Mouse (Mus musculus): ENCODE results near the gene Acap1. TPM values are rescaled to one million over a fixed set of nuclear protein-coding genes. Genes with fewer than 3 reads are reported as not detected.
A peak's percentile ranks its signal among the peaks of the same experiment; 100 is the strongest.

The Acap1 gene
- polyA plus RNA-seq, 1 experiment from 2014 or later, result 0.13 TPM

DNA sequence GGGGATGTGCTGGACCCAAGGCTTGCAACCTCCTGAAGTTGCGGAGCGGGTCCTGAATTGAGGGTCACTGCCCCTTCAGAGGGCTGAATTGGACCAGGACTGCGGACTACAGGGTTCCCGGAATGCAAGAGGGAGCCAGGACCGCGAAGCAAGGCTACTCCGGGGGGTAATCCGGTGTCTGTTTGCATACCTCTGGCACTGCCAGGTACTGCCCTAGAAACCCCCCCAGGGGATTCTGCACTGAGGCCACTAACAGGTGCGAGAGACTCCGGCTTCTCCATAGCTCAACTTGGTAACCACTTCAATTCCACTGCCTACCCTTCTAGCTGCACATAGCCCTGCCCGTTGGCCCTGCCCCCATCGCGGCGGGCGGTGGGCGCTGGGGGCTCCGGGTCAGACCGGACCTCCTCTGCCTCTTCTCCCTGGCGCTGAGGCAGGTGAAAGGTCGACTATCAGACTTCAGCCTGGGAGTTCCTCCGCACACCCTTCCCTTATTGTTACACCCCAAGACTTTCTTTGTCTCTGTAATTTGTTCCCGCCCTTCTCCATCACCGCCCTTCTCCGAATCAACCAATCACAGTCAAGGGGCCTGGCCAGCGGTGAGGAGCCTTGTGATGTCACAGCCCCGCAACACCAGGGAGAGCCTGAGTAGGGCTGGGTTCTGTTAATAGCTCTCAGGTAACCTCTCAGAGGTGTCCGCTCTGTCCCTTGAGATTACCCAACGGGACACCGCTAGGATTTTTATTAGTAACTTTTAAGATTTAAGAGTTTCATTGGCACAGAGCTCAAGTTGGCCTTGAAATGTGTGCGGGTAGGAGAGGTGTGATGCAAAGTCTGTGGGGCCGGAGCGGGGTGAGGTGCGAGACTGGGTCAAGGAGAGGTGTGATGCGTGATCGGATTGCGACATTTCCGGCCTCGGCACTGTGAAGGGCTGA is 5.4 kb upstream of the Acap1 start, which contains the start of the genes 2810408A11Rik and Neurl4:
2810408A11Rik (minus strand) TSS at position 517 of the 935 bp plus-strand sequence.
Neurl4 (plus strand) TSS at position 602 of the 935 bp plus-strand sequence.
- Histone ChIP-seq H3K27me3 (replicated peaks; ENCODE audit: control insufficient read depth, insufficient read depth, low read length) (no peaks in the 10 kb centered on the region), H3K27ac (ENCODE audit: low read depth, low read length) (peak within 1 kb of the TSS; percentile 97), H3K4me1 (ENCODE audit: control insufficient read depth, insufficient read depth, low read depth, low read length) (peaks cover 17% of the 10 kb centered on the region), H3K36me3 (ENCODE audit: control insufficient read depth, insufficient read depth, low read length) (peaks cover 10% of the 10 kb centered on the region), H3K9ac (ENCODE audit: low read depth, low read length) (peak within 1 kb of the TSS; percentile 94), H3K4me3 (ENCODE audit: low read length) (peak within 1 kb of the TSS; percentile 92), H3K9me3 (ENCODE audit: control insufficient read depth, low read length) (no peaks in the 10 kb centered on the region), H3K4me2 (ENCODE audit: low read length) (peak within 1 kb of the TSS; percentile 88)
- peak; percentile 95 for ATAC-seq
- 0% methylated on average over 38 of the region's 38 CpGs for WGBS

DNA sequence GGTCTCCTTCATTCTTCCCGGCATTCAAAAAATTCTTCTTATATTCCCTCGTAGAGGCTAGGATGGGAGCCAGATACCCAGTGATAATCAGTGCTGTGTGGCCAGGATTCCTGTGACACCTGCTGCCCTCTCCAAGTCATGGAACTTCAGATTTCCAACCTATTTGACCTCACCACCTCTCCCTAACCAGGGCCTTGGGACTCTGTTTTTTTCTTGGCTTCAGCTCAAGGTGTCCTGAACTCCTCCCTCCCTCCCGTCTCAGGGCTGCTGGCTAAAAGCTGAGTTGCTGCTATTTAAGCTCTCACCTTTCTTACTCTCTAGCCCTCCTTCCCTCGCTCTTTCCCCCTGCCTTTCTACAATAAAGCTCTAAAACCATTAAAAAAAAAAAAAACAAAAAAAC is 4.5 kb upstream of the Acap1 start:
- WGBS, result 25% methylated on average over 4 of the region's 4 CpGs
- no peak overlapping the region for H3K27ac ChIP-seq (ENCODE audit: low read depth, low read length)
- peak overlapping the region; percentile 88 for H3K4me2 ChIP-seq (ENCODE audit: low read length)
- peaks cover 17% of the 10 kb centered on the region for H3K4me1 ChIP-seq (ENCODE audit: control insufficient read depth, insufficient read depth, low read depth, low read length)
- H3K9me3 ChIP-seq (ENCODE audit: control insufficient read depth, low read length), result no peaks in the 10 kb centered on the region
- peak overlapping the region; percentile 94 for H3K9ac ChIP-seq (ENCODE audit: low read depth, low read length)
- peak overlapping the region; percentile 92 for H3K4me3 ChIP-seq (ENCODE audit: low read length)
- no peak for ATAC-seq
- H3K36me3 ChIP-seq (ENCODE audit: control insufficient read depth, insufficient read depth, low read length), result peaks cover 9% of the 10 kb centered on the region
- H3K27me3 ChIP-seq (replicated peaks; ENCODE audit: control insufficient read depth, insufficient read depth, low read length), result no peaks in the 10 kb centered on the region

DNA sequence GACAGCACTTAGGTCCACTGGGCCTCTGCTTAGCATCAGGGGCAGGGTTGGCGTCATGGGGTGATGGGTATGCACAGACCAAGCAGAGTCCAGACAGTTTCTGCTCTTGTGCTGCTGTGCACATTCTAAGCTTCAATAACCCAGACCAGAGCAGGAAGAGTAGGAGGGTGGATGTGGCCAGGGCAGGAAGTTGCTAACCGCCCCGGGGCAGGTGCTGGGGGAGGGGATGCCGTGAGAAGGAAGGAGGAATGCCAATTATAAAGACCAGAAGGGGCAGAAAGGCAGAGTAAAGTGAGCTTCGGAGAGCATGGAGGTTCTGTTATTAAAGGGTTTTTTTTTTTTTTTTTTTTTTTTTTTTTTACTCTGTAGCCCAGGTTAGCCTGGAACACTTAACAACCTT is 668 bp downstream of the Acap1 start:
- H3K4me3 ChIP-seq (ENCODE audit: low read length), result no peak overlapping the region
- H3K4me1 ChIP-seq (ENCODE audit: control insufficient read depth, insufficient read depth, low read depth, low read length), result peaks cover 5% of the 10 kb centered on the region
- H3K36me3 ChIP-seq (ENCODE audit: control insufficient read depth, insufficient read depth, low read length), result no peaks in the 10 kb centered on the region
- H3K9ac ChIP-seq (ENCODE audit: low read depth, low read length), result no peak overlapping the region
- no peak for ATAC-seq
- no peak overlapping the region for H3K4me2 ChIP-seq (ENCODE audit: low read length)
- H3K9me3 ChIP-seq (ENCODE audit: control insufficient read depth, low read length), result no peaks in the 10 kb centered on the region
- WGBS, result 87% methylated on average over 5 of the region's 5 CpGs
- no peaks in the 10 kb centered on the region for H3K27me3 ChIP-seq (replicated peaks; ENCODE audit: control insufficient read depth, insufficient read depth, low read length)
- no peak overlapping the region for H3K27ac ChIP-seq (ENCODE audit: low read depth, low read length)

DNA sequence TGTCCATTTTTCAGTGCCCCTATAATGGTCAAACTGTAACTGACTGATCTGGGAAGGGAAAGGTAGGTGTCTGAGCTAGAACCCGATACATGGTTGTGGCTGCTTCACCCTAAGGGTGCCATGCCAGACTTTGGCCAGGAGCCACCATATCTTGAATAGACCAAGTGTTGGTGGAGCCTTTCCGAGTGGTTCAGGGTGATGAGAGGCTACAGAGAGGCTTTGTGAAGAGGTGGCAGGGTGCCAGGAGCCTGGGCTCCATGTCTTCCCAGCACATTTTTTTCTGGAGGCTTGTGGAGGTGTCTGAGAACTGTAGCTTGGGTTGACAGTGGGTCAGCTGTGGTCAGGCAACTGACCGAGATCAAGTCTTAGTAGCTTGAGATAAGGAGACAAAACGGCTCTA is 3.9 kb downstream of the Acap1 start:
- Histone ChIP-seq H3K4me1 (ENCODE audit: control insufficient read depth, insufficient read depth, low read depth, low read length) (no peaks in the 10 kb centered on the region), H3K27ac (ENCODE audit: low read depth, low read length) (no peak overlapping the region), H3K4me3 (ENCODE audit: low read length) (no peak overlapping the region), H3K9ac (ENCODE audit: low read depth, low read length) (no peak overlapping the region), H3K27me3 (replicated peaks; ENCODE audit: control insufficient read depth, insufficient read depth, low read length) (no peaks in the 10 kb centered on the region), H3K4me2 (ENCODE audit: low read length) (no peak overlapping the region), H3K36me3 (ENCODE audit: control insufficient read depth, insufficient read depth, low read length) (no peaks in the 10 kb centered on the region), H3K9me3 (ENCODE audit: control insufficient read depth, low read length) (no peaks in the 10 kb centered on the region)
- 0 out of 2 replicates have a peak, but pooled peaks have one; percentile 34 for ATAC-seq
- WGBS, result 57% methylated on average over 4 of the region's 4 CpGs

DNA sequence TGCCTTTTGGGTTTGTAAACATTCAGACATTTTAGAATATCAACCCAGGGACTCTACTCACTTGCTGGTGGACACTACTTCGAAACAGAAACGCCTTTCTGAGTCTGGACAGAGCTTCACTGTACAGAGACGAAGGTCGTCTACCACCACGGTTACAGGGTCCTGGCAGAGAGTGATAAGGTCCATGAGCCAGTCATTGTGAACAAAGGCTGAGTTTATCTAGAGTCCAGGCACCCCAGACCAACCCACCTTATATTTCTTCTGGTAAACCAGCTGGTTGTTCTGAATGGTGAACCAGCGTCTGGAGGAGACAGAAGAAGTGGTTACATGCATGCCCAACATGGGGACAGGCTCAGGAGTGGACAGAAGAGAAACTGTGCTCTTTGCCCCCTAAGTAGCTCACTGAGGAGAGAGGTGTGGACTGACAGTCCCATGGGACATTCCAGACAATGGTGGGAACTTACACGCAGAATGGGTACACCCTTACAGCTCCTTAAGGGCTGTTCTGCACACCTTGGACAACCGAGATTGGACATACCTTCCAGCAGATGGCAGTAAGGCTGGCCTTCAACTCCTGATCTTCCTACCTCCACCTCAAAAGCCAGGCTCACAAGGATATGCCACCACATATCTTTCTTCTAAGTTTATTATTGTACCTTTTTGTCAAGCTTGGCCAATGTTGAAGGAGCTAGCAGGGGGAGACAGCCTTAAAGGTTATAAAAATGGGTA is 8.3 kb downstream of the Acap1 start:
- H3K27me3 ChIP-seq (replicated peaks; ENCODE audit: control insufficient read depth, insufficient read depth, low read length), result no peaks in the 10 kb centered on the region
- no peak for ATAC-seq
- H3K36me3 ChIP-seq (ENCODE audit: control insufficient read depth, insufficient read depth, low read length), result no peaks in the 10 kb centered on the region
- 82% methylated on average over 8 of the region's 8 CpGs for WGBS
- H3K4me2 ChIP-seq (ENCODE audit: low read length), result no peak overlapping the region
- no peaks in the 10 kb centered on the region for H3K4me1 ChIP-seq (ENCODE audit: control insufficient read depth, insufficient read depth, low read depth, low read length)
- no peaks in the 10 kb centered on the region for H3K9me3 ChIP-seq (ENCODE audit: control insufficient read depth, low read length)
- no peak overlapping the region for H3K9ac ChIP-seq (ENCODE audit: low read depth, low read length)
- no peak overlapping the region for H3K4me3 ChIP-seq (ENCODE audit: low read length)
- H3K27ac ChIP-seq (ENCODE audit: low read depth, low read length), result no peak overlapping the region

DNA sequence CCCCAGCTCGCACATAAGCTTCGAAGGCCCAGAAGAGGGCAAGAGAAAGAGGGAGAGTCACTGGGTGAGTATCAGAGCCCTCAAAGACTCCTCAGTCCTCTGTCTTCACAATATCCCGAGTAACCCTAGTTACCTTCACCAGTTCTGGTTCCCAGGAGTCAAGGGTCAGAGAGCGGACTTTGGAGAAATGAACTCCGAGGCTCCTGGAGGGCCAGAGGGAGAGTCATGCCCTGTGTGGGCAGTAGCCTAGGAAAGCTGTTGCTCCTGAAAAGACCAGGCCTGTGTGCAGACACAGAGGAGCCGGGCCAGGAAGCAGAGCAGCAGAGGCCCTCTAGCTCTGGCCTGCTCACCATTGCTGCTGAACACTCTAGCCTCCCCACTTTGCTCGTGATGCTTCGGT is 10.7 kb downstream of the Acap1 start:
- ATAC-seq, result no peak

DNA sequence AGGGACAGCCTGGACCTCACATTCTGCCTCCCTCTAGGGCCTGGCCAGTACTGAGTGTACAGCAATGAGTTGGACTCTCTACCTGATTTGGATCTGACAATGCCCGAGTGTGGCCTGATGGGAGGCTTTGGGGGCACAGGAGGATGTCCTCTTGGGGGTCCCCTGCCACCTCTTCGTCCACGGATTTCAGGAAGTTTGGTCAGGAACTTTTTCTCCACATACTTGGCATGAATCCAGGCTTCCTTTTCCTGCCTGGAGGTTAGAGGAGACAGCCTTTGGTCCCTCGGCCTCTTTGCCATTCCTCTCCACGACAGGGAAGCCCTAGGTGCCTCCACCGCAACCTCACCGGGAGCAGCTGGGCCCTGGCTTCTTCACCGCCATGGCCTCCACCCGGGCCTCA is 11.1 kb downstream of the Acap1 start:
- no peak for ATAC-seq
- no peak overlapping the region for H3K27ac ChIP-seq (ENCODE audit: low read depth, low read length)
- H3K4me1 ChIP-seq (ENCODE audit: control insufficient read depth, insufficient read depth, low read depth, low read length), result peaks cover 3% of the 10 kb centered on the region; the same call in 1 of the 2 replicates
- 0 out of 2 replicates have a peak, but pooled peaks cover 6% of the 10 kb centered on the region for H3K27me3 ChIP-seq (replicated peaks; ENCODE audit: control insufficient read depth, insufficient read depth, low read length)
- H3K36me3 ChIP-seq (ENCODE audit: control insufficient read depth, insufficient read depth, low read length), result no peaks in the 10 kb centered on the region
- H3K4me3 ChIP-seq (ENCODE audit: low read length), result no peak overlapping the region
- no peaks in the 10 kb centered on the region for H3K9me3 ChIP-seq (ENCODE audit: control insufficient read depth, low read length)
- no peak overlapping the region for H3K9ac ChIP-seq (ENCODE audit: low read depth, low read length)
- H3K4me2 ChIP-seq (ENCODE audit: low read length), result no peak overlapping the region
- 85% methylated on average over 9 of the region's 9 CpGs for WGBS

More for the DNA sequence above, 10.7 kb downstream of the Acap1 start:
- Histone ChIP-seq H3K4me2 (ENCODE audit: low read length) (no peak overlapping the region), H3K9ac (ENCODE audit: low read depth, low read length) (no peak overlapping the region), H3K36me3 (ENCODE audit: control insufficient read depth, insufficient read depth, low read length) (no peaks in the 10 kb centered on the region), H3K4me3 (ENCODE audit: low read length) (no peak overlapping the region), H3K9me3 (ENCODE audit: control insufficient read depth, low read length) (no peaks in the 10 kb centered on the region), H3K4me1 (ENCODE audit: control insufficient read depth, insufficient read depth, low read depth, low read length) (0 out of 2 replicates have a peak, but pooled peaks cover 3% of the 10 kb centered on the region), H3K27ac (ENCODE audit: low read depth, low read length) (no peak overlapping the region), H3K27me3 (replicated peaks; ENCODE audit: control insufficient read depth, insufficient read depth, low read length) (0 out of 2 replicates have a peak, but pooled peaks cover 6% of the 10 kb centered on the region)
- WGBS, result 76% methylated on average over 8 of the region's 8 CpGs

DNA sequence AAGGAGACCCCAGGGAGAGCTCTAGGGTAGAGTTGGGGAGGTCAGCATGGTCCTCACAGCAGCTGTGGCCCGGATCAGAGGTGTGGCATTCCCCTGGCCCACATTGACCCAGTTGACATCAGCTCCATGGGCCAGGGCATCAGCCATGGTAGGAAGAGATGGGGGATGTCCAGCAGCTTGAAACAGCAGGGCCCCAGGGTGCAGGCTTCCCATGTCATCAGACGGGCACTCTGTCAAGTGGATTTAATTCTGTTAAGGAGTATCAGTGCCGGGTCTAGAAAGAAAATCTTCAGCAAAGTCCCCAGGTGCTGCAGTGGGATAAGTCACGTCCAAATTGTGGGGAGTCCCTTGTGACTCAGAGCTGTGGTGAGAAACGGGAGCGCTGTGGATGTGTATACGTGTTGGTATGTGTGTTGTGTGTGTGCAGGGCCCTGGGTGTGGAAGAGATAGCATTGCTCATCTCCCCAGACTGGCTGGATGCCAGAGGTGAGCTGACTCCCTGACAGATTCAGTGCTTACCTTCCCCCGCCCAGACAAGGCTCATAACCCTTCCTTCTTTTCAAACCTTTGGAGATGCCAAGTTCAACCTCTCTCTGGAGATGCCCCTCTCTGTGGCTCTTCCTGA is 11.7 kb downstream of the Acap1 start:
- Histone ChIP-seq H3K4me1 (ENCODE audit: control insufficient read depth, insufficient read depth, low read depth, low read length) (peaks cover 3% of the 10 kb centered on the region; the same call in 1 of the 2 replicates), H3K36me3 (ENCODE audit: control insufficient read depth, insufficient read depth, low read length) (no peaks in the 10 kb centered on the region), H3K27me3 (replicated peaks; ENCODE audit: control insufficient read depth, insufficient read depth, low read length) (0 out of 2 replicates have a peak, but pooled peaks cover 6% of the 10 kb centered on the region), H3K4me3 (ENCODE audit: low read length) (no peak overlapping the region), H3K9ac (ENCODE audit: low read depth, low read length) (no peak overlapping the region), H3K9me3 (ENCODE audit: control insufficient read depth, low read length) (no peaks in the 10 kb centered on the region), H3K27ac (ENCODE audit: low read depth, low read length) (no peak overlapping the region), H3K4me2 (ENCODE audit: low read length) (no peak overlapping the region)
- WGBS, result 86% methylated on average over 8 of the region's 8 CpGs
- no peak for ATAC-seq

All from hindbrain, embryonic 16.5 days (tissue).